7 mouse cellular contexts compared by ENCODE assay signal in genomic region chr14:20546415-20546814, GRCm38 (mm10). TPM values are rescaled to one million over a fixed set of nuclear protein-coding genes. Genes with fewer than 3 reads are reported as not detected.
DNase-seq lines count a peak whose midpoint lies in the region; ATAC-seq and TF ChIP-seq lines count a peak whose summit lies in the region.

Gene Ppp3cb (minus strand): TSS chr14:20546573.

- H3K4me2 ChIP-seq in hindbrain, postnatal 0 days (ENCODE audit: low read depth, low read length), result peak within 1 kb of the TSS; percentile 59

- H3K36me3 ChIP-seq in hindbrain, postnatal 0 days (ENCODE audit: insufficient read depth, low read length), result peaks cover 22% of the 10 kb centered on the region

- no peak for TF ChIP-seq CTCF in hindbrain, postnatal 0 days (IDR thresholded peaks at IDR 0.05; ENCODE audit: low read depth)

- H3K4me3 ChIP-seq in hindbrain, postnatal 0 days (ENCODE audit: low read length), result peak within 1 kb of the TSS; percentile 71

- H3K27ac ChIP-seq in hindbrain, postnatal 0 days, result peak within 1 kb of the TSS; percentile 97

- H3K4me1 ChIP-seq in hindbrain, postnatal 0 days (ENCODE audit: insufficient read depth, low read length), result peaks cover 8% of the 10 kb centered on the region

- H3K9me3 ChIP-seq in hindbrain, postnatal 0 days (ENCODE audit: low read length), result no peaks in the 10 kb centered on the region

- H3K9ac ChIP-seq in hindbrain, postnatal 0 days (replicated peaks; ENCODE audit: low read length), result peak within 1 kb of the TSS; percentile 93

- H3K27me3 ChIP-seq in hindbrain, postnatal 0 days (ENCODE audit: insufficient read depth, low read length), result no peaks in the 10 kb centered on the region

- peak; percentile 78 for ATAC-seq in activated CD4-positive, CD25-positive, alpha-beta regulatory T cell, adult 4 months
- peak; percentile 95 for ATAC-seq in hindbrain, postnatal 0 days
- peak; percentile 90 for ATAC-seq in megakaryocyte progenitor cell, adult 5-6 weeks (replicated peaks; ENCODE audit: poor library complexity)

- 4% methylated on average over 27 of the region's 29 CpGs for WGBS in hindbrain, postnatal 0 days

- peak; percentile 76 for DNase-seq in cerebellum, postnatal 36 days
- DNase-seq in frontal cortex, postnatal 36 days (ENCODE audit: low spot score in 2 of 2), result peak; percentile 69 to 76
- DNase-seq in hindbrain, postnatal 0 days (ENCODE audit: low spot score), result peak; percentile 96
- peak; percentile 42 to 76 for DNase-seq in left cerebral cortex, adult 9 months (ENCODE audit: low spot score in 2 of 2)
- DNase-seq in right cerebral cortex, postnatal 14 days, result peak; percentile 78

RNA-seq across cellular contexts. Expression of gene Ppp3cb, which starts in this region (rescaled TPM):
- 10 to 100 TPM; 29.8 to 47.4 TPM for polyA plus RNA-seq in activated CD4-positive, CD25-positive, alpha-beta regulatory T cell, adult 4 months (2017; shearing (Covaris generic))
- total RNA-seq in hindbrain, postnatal 0 days (2014; rRNA removed), result 110 and 130 TPM in 2 replicates
- 94.7 and 97.5 TPM in 2 replicates for polyA plus RNA-seq in hindbrain, postnatal 0 days (2015; fragmentation: Nextera tagmentation; extraction: Ambion mirVana)
- total RNA-seq in megakaryocyte progenitor cell, adult 5-6 weeks (2015), result 166 and 169 TPM in 2 replicates
- 56.9 and 68.0 TPM in 2 replicates for total RNA-seq in megakaryocyte progenitor cell, adult 5-6 weeks (2017)

Comparison
In these comparisons a context has a peak if more than half of its experiments do, and no peak if none do; other contexts are left out.
1. Peak in every context shown above with its lines: DNase-seq, ATAC-seq, H3K4me3 ChIP-seq and H3K27ac ChIP-seq.